Mouse (Mus musculus) frontal cortex, postnatal 36 days (tissue): Measurements from ENCODE around the gene Vsig10l.
A peak's percentile ranks its signal among the peaks of the same experiment; 100 is the strongest.

Source experiments
- DNase-seq, 2 experiments: peaks; one replicate each; pipeline ENCODE4 v3.0.0; 2022; ENCODE audit warnings: low spot score in 2 of 2

Gene Vsig10l

DNA sequence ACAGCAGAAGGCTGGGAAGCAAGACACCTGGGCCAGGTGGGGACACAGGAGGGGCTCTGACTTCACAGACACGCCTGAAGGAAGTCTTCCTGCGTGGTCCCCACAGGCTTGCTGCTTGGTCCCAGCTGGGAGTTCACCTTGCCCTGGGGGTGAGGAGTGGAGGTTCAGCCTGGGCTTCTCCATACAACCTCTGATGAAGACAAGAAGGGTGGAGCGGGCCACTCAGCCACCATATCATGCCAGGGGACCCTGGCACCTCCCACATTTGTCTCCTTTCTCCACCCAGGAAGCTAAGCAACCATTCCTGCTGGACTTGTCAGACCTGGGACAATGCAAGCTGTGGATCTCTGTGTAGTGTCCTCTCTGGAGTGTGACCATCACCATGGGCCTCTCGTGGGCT is at the start of gene Vsig10l:
Gene Vsig10l, plus strand, starts transcription at position 301 of the 400 bp plus-strand sequence.
- DNase-seq = no peak

DNA sequence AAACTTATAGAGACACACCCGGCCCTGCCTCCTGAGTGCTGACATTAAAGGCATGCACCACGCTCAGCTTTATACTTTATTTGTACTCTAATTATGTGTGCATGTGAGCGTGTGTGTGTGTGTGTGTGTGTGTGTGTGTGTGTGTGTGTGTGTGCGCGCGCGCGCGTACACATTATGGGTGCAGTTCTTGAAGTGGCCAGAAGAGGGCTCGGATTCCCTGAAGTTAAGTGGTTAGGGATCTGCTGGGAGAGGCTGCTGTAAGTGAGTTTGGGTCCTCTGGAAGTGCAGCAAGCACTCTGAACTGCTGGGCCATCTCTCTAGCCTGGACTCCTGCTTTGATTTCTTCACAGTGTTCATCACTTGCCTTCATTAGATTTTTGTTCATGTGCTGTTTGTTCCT is 45.7 kb upstream of the Vsig10l start:
- DNase-seq = no peak

DNA sequence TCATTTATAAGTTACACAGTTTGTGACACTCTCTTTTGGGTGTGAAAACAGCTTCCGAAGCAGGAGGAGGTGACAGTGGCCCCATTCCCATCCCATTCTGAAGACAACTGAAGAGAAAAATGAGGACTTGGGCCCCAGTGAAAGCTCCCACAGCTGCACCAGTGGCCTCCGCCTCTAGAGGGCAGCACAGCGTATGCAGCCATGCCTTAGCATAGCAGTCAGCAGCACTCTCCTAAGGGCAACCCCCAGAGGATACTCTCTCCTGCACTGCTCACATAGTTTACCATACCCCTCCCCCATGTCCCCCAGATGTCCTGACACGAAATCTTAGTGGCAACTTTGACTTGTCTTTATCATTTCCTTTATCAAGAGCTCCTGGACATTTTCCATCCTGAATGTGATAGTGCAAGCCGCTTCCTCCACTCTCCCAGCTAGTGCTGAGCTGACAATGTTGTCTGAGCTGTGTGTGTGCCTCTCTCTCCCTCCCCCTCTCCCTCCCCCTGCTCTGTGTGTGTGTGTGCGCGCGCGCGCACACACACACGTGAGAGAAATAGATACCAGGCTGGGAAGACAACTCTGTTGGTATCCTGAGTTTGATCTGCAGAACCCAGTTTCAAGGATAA is 39.8 kb upstream of the Vsig10l start:
- DNase-seq = peak; percentile 87 to 90

DNA sequence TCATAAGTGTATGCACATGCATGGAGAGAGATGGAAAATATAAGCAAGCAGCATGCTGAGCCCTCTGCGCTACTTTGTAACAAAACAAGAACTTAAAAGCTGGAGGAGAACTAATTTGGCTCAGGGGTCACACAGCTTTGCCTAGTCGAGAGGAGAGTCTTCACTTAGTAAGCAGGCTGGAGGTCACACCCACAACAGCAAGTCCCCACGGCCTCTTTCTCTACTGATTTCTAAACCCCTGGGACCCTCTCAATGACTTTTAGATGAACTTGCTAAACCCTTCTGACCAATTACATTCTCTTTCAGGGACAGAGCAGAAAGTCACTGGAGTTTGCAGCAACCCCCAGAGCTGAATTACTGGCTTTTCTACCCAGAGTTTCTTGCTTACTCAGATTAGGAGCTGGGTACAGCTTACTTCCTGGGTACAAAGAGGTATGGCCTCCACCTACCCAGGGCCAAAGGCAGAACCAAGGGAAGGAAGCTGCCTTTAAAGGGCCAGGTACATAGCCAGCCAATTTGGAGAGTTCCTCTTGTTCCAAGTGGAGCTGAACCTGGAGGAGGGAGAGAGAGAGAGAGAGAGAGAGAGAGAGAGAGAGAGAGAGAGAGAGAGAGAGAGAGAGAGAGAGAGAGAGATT is 38.8 kb upstream of the Vsig10l start:
- no peak for DNase-seq

DNA sequence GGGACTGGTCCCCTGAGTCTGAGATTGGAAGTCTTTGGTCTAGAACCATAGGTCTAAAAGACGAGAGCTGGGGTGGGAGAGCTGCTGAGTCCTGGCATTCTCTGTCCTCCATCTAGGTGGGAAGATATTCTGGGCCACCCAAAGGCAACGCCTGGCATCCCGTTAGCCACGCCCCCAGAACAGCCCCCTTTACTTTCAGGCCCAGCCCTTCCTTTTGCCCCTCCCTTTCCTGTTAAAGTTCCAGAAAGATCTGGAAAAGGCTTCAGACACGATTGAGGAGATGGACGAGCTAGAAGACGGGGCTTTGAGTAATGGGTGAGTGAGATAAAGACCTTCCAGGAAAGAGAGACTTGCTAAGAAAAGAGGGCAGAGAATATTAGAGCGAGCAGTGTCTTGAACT is 35.5 kb upstream of the Vsig10l start, which contains the start of gene Lim2:
Gene Lim2, plus strand, starts transcription at position 265 of the 400 bp plus-strand sequence.
- no peak for DNase-seq

DNA sequence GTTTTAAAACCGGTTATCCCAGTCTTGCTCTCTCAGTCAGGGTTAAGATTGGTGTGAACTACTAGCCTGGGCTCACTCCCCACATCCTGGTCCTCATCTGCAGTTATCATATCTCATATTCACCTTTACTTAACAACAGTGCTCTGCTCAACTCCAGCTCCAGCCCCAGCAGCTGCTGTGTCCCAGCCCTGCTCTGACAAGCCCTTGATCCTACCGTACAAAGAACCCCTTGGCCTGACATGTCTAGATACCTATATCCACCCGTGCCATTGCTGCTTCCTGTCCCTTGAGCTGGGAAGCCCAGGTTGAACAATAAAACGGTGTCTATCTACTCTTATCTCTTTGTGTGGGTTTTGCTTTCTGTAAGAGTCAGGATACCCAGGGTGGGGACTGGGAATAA is 33.5 kb upstream of the Vsig10l start:
- no peak for DNase-seq

DNA sequence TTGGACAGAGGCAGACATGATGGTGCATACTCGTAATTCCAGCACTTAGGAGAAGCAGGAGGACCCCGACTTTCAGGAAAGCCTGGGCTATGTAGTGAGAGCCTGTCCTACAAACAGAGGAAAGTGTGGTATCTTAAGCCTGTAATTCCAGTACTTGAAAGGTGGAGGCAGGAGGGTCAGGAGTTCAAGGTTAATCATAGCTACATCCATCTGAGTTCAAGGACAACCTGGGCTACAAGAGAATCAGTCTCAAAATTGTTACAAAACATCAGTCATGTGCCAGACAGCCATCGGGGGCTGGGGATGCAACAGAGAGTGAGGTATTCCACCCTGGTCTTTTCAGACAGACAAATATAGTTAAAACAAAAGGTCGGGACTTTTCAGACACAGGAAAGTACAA is 30.1 kb upstream of the Vsig10l start:
- no peak for DNase-seq

DNA sequence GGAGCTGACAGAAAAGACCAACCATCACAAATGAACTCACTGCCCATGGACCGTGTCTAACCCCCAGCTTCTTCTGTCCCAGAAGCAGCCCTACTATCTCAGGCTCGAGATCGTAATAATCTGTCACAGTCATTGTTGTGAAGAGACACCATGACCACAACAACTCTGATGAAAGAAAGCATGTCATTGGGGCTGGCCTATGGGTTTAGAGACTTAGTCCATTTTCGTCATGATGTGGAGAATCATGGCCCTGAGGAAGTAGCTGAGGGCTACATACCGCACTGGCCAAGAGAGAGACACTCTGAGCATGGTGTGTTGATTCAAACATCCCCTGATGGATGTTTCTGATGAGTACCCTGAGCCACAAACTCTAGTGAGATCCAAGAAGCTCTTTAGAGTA is 28.3 kb upstream of the Vsig10l start:
- DNase-seq = no peak

DNA sequence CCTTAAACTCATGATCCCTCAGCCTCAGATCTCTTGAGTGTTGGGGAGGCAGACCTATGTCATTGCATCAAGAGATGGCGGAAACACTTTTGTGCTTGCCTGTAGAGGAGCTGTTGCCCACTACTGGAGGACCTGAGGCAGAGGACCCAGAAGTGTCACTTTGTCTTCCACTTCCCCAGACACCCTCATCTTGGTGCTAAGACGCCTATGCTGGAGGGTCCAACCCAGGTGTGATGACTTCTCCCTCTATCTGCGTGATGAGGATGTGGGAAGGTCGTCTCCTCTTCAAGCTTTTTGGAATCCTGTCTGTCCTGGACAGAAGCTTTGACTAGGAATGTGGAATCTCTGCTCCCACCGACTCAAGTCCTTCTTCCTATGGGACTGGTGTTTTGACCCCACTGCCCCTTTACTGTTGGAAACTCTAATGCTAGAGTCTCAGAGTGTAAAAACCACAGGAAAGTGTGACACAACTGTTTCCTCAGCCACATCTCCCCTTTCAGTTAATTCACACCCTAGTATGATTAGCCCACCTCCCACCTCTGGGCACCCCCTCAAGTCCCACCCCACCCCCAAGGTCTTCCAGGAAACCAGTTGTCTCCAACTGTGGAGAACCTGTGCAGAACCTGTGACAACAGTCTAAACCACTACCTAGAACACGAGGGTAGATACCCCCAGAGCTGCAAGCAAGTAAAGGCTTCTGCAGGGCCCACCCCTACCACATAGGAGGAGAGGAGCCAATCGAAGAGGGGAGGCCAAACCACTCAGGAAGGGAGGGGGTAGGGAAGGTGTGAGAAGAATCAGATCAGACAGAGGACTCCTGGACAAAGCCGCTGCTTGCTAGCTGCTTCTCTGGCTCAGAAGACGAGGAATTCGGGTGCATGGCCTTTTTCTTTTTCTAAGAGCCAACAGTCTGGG is 26.4 kb upstream of the Vsig10l start, which contains the start of gene Nkg7:
Gene Nkg7, plus strand, starts transcription at position 733 of the 915 bp plus-strand sequence.
- no peak for DNase-seq

DNA sequence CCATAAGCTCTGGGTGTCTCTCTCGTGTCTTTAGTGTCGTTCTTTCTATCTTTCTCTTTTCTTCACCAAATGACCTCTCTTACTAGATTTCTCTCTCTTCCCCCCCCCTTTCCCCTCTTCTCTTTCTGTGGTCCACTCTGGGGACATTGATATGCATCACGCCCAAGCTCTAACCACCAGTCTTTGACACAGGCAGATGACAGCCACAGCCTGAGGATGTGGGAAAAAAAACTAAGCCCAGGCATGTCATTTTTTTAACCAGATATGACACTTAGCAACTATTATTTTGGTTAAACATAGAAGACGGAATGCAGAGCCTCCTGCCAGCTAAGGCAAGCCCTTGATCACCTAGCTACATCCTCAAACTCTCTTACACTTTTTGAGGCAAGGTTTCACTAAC is 24.3 kb upstream of the Vsig10l start:
- no peak for DNase-seq

DNA sequence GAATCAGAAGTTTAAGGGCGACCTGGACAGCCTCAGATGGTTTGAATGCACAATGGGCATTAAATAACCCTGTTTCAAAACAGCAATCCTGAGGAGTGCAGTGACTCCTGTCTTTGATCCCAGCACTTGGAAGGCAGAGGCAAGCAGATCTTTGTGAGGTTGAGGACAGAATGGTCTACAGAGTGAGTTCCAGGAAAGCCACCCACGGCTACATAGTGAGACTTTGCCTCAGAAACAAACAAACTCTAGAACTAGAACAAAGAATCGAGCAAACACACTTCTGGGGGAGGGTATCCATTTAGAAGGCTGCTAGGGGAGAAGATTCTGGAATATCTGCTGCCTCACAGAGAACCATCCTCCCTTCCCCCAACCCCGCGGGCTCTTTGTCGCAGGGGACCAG is 22.5 kb upstream of the Vsig10l start, which contains the start of gene Cldnd2:
Gene Cldnd2, plus strand, starts transcription at position 301 of the 400 bp plus-strand sequence.
- no peak for DNase-seq

DNA sequence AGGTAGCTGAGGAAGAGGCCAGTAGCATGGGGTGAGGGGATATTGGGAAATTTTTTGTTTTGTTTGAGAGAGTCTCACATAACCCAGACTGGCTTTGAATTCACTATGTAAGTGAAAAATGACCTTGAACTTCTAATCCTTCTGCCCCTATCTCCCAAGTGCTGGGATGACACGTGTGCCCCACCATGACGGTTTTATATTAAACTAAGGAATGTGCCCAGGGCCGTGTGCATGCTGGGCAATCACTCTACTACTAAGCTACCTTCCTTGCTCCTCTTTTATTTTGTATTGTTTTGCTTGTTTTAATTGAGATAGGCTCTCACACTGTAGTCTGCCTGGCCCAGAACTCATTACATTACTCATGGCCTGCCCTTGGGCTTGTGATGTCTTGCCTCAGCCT is 21.9 kb upstream of the Vsig10l start:
- no peak for DNase-seq

DNA sequence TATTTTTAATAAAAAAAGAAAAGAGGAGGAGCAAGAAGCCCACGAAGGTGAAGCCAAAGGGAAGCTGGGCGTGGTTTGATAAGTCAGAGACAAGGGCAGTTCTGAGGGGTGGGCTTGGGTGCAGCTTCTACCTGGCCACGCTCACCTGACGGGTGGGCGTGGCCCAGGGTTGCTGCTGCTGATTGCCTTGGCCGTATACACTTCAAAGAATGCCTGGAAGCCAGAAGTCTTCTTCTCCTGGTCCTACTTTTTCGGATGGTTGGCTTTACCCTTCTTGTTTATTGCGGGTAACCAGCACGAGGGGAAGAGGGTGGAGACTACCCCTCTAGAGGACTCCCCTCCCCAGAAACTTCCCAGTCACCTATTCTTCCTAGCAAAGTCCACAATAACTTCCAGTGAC is 20.3 kb upstream of the Vsig10l start:
- no peak for DNase-seq

DNA sequence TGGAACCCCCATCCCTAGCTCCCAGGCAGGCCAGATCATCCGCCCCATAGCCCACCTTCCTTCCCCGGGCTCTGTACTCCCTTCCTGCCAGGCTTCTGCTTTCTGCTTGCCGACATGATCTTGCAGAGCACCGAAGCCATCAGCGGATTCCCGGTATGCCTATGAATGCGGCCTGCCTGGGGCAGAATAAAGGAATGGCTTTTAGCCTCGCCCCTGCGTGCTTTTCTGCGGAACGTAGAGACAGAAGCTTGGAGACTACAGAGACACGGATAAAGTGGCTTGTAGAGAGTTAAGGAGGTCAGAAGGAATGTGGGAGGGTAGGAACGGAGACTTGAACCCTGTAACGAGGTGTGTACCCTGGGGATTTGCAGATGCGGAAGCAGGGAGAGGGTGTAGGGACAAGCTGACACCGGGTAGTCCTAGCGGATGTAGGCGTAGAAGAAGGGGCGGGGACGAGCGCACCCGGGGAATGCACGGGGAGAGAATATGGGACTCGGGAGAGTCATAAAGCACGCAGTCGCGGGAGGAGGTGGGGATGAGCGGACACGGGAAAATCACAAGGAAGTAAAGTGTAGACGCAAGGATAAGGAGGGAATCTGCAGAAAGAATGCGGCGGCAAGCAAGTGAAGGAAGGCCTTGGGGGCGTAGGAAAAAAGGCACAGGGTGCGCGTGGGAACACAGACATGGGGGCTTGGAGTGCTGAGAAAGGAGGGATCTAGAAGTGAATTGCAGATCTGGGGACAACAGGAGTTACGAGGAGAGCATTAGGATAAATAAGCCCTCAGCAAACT is 19.6 kb upstream of the Vsig10l start:
- peak; percentile 70 to 74 for DNase-seq

DNA sequence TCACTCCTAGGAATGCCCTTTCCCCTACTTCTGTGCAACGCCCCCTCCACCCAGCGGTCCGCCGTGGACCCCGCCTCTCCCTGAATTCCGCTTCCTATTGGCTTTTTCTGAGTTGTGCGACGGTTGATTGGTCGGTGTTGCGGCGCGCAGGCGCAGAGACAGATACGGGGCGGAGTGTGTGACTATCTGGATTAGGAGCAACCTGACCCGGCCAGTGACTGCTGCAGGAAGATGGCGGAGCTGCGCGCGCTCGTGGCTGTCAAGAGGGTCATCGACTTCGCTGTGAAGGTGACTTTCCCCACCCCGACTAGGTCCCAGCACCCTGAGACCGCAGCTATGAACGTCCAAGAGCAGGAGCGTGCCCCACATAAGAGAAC is 19.0 kb upstream of the Vsig10l start, which contains the start of the genes Etfb and Gm45233:
Gene Etfb, plus strand, starts transcription at position 167 of the 377 bp plus-strand sequence.
Gene Gm45233, plus strand, starts transcription at position 212 of the 377 bp plus-strand sequence.
- DNase-seq = peak; percentile 94 to 95

DNA sequence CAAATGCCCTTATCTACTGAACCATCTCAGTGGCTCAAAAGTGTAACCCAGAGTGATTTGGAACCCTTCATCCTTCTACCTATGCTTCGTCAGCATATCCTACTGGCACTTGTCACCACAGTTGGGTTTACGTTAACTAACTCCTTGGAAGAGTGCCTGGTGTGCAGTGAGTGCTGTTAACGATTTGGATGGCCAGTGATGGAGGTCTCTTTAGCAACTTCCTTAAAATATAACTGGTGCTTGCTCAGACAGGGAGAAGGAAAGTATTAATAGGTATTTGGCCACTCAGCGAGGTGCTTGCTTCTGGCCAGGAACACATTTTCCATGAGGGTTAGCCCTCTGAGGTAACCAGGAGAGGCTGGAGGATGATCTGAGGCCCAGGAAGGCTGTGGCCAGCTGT is 15.2 kb upstream of the Vsig10l start:
- no peak for DNase-seq

DNA sequence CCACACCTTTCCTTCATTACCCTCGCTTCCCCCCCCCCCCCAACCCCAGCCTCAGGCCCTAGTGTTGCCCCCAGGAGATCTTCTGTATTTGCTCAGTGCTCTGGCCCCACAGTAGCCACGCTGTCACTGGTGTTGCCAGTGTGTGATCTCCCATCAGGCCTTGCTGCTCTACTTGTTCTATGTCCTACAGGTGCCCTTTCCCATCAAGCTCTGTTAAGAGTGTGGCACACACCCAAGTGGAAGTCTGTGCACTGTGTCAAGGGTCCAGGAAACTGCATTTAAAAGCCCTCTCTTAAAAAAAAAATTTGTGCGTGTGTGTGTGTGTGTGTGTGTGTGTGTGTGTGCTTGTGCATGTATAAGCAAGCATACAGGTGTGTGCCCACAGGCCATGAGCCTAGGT is 14.7 kb upstream of the Vsig10l start:
- DNase-seq = no peak

DNA sequence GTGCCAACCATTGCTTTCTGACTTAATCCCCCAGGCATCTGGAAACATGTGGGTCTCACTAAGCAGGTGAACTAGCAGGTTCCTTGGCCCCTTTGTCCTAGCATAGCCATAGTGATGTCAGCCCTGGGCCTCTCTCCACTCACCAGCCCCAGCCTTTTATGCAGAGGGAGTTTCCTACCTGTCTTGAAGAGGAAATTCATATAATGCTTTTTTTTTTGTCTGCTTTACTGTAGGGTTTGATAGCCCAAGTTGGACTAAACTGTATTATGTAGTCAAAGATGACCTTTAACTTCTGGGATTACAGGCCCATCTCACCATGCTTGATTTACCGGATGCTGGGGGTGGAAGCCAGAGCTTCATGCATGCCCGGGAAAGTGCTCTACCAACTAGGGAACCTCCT is 13.1 kb upstream of the Vsig10l start:
- no peak for DNase-seq

DNA sequence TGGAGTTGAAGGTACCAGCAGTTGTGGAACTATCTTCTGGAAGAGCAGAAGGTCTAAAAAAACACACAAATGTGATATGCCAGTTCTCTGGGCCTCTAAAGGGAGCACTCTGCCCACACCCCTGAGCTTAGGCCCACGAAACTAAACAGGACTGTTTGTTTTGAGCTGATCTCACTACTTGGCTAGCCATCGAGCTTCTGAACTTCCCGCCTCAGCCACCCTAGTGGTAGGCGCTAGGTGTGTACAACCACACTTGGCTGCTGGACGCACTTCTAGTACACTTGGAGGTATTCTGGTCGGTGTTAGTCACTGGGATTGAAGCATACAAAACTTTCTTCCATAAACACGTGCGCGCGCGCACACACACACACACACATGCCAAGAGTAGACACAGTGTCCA is 11.2 kb upstream of the Vsig10l start:
- no peak for DNase-seq

DNA sequence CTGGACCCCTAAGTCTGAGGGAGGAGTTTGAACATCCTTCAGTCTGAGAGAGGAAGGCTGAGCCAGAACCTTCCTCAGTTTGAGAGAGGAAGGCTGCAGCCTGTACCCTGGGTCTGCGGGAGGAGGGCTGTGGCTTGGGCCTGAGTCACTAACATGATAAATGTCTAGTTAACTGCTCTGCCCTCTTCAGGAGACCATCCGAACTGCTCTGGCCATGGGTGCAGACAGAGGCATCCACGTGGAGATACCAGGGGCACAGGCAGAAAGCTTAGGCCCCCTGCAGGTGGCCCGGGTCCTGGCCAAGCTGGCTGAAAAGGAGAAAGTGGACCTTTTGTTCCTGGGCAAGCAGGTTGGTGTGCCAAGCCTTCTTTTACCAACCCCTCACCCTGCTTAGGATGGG is 10.3 kb upstream of the Vsig10l start:
- no peak for DNase-seq

DNA sequence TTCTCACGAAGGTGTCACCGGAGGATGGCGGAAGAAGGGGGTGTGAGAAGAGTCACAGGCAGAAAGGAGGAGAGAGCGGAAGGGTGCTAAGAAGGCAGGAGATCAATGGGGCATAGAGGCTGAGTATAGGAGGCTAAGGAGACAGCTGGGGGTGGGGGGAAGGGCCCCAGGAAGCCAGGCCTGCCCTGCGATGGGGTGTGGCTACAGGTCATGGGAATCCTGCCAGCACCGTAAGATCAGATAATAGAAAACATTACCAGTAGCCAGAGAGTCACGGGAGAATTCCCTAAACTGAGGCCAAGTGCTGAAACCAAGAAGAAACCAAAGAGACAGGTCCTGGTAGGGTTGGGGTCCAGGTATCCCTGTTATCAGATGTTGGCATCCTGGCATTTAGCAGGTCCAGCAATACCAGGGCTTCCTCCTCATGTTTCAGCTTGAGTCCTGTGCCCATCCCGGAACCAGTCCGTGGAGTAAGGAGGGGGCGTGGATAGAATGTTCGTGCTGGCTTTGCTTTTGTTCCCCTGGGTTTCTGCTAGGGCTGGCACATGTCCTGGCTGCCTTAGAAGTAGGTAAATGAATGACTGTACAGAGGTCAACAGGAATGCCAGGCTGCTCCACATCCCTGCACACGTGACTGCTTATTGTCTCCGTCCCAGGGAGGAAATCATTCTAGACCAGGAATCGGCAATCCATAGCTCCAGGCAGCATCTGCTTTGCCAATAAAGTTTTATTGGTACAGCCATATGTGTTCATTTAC is 9.2 kb upstream of the Vsig10l start:
- no peak for DNase-seq
